Mouse (Mus musculus) subcutaneous adipose tissue, adult 2 months (tissue): Measurements from ENCODE around the gene BC025446. TPM values are rescaled to one million over a fixed set of nuclear protein-coding genes. Genes with fewer than 3 reads are reported as not detected.

Experiments used
- polyA plus RNA-seq: library from polyadenylated mRNA; depleted of rRNA; stranded (reverse); fragments of >200 nt; gene quantifications from 2 replicates; pipeline ENCODE4 v1.2.3, GENCODE M21; 2012; ENCODE audit warnings: low replicate concordance; rRNA removed

BC025446 gene
- polyA plus RNA-seq, result 0.26 TPM in 1 of 2 replicates, not detected in the other

DNA sequence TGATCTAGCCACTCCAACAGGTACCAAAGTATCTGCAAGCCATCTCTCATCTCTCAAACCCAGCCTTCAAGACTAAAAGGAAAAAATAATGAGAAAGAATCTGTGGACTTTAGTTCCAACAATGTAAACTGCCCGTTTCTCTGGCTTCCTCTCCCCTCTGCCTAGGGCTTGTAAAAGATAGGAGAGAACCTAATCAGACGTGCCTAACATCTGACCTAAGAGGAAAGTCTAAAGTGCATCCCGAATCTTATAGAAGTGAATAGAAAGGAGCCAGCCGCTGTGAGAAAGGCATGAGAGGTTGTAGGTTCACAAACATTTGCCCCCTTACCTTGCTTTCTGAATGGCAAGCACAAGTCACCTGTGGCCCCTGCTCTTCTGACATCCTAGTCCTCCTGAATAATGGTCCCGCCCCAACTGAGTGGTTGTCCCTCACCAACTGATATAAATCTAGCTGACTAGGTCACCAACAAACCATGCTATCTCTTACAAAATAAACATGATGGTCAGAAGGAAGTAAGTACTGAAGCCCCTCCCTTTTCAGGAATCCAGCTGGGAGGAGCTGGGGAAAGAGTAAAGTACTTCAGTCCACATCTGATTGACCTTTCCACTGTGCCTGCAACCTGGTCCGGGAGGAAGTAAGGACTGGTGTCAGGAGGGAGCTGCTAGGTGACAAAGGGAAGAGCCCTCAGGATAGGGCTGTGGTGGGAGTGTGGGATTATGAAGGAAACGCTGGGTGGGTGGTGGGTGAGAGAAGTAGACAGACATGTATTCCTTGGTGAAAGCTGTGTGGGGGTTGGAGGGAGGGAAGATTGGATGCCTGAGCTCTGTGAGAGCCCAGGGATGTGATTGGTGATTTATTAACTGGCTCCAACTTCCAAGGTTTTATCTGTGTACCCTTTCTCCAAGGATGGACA is at the start of gene BC025446:
Gene BC025446 (plus strand): TSS at position 599 of the 914 bp plus-strand sequence.

GRCm38 (mm10) chr15:75268121-75268520 is 51.9 kb downstream of the BC025446 start, which contains the start of gene Ly6f:
TSS of gene Ly6f (plus strand) at chr15:75268421.

Other genes starting within 250 kb of the BC025446 start
- gene Ly6i, start 232.9 kb upstream of the BC025446 start, polyA plus RNA-seq, result 0.83 and 1.3 TPM in 2 replicates
- 345 and 392 TPM in 2 replicates for gene Ly6a, start 218.3 kb upstream of the BC025446 start, polyA plus RNA-seq
- gene Ly6c1, start 167.5 kb upstream of the BC025446 start, polyA plus RNA-seq, result 352 and 1,016 TPM in 2 replicates
- gene Ly6c2, start 104.4 kb upstream of the BC025446 start, polyA plus RNA-seq, result 8.2 and 12.5 TPM in 2 replicates
- 2.0 TPM in 1 of 2 replicates, not detected in the other for gene Ly6g, start 61.1 kb upstream of the BC025446 start, polyA plus RNA-seq
- 0.59 TPM in 1 of 2 replicates, not detected in the other for gene Ly6f, start 52.0 kb downstream of the BC025446 start, polyA plus RNA-seq